Mouse (Mus musculus) G1E-ER4 (cell line): ENCODE measurements around the gene Ercc1. TPM values are rescaled to one million over a fixed set of nuclear protein-coding genes. Genes with fewer than 3 reads are reported as not detected.

ENCODE experiments used
- GATA1 ChIP-seq: IDR thresholded peaks from one replicate; pipeline ENCODE4 v1.8.0; 2012; ENCODE audit warnings: low read length, inconsistent platforms
- polyA plus RNA-seq: library from polyadenylated mRNA; stranded (reverse); fragments of >175 nt; gene quantifications from 2 replicates; pipeline ENCODE4 v1.2.3, GENCODE M21; 2012

Gene Ercc1
- polyA plus RNA-seq, 1 experiment, result 133 TPM

- no peak for TF ChIP-seq GATA1
Observed at GRCm38 (mm10) chr7:19306819-19307738, 37.5 kb upstream of the Ercc1 start.

GRCm38 (mm10) chr7:19307739-19308453 lies 36.7 kb upstream of the Ercc1 start:
- TF ChIP-seq GATA1, result no peak

- no peak for TF ChIP-seq GATA1
Observed at GRCm38 (mm10) chr7:19308454-19309277, 35.9 kb upstream of the Ercc1 start.

- no peak for TF ChIP-seq GATA1
Observed at GRCm38 (mm10) chr7:19309278-19309883, 35.2 kb upstream of the Ercc1 start.

- TF ChIP-seq GATA1, result no peak
Observed at GRCm38 (mm10) chr7:19309884-19310641, 34.5 kb upstream of the Ercc1 start, which contains the start of gene Fosb. TSS of gene Fosb (minus strand) at chr7:19310051.

- TF ChIP-seq GATA1, result no peak
Observed at GRCm38 (mm10) chr7:19311991-19312390, 32.6 kb upstream of the Ercc1 start.

GRCm38 (mm10) chr7:19314033-19314432 lies 30.5 kb upstream of the Ercc1 start:
- TF ChIP-seq GATA1, result no peak

- no peak for TF ChIP-seq GATA1
Observed at GRCm38 (mm10) chr7:19316451-19317161, 28.0 kb upstream of the Ercc1 start.

- TF ChIP-seq GATA1, result no peak
Observed at GRCm38 (mm10) chr7:19318201-19318600, 26.4 kb upstream of the Ercc1 start.

- no peak for TF ChIP-seq GATA1
Observed at GRCm38 (mm10) chr7:19318676-19319075, 25.9 kb upstream of the Ercc1 start.

- TF ChIP-seq GATA1, result no peak
Observed at GRCm38 (mm10) chr7:19319458-19319857, 25.1 kb upstream of the Ercc1 start.

GRCm38 (mm10) chr7:19319906-19320305 lies 24.7 kb upstream of the Ercc1 start:
- no peak for TF ChIP-seq GATA1

- no peak for TF ChIP-seq GATA1
Observed at GRCm38 (mm10) chr7:19320637-19321036, 23.9 kb upstream of the Ercc1 start.

- no peak for TF ChIP-seq GATA1
Observed at GRCm38 (mm10) chr7:19321464-19321863, 23.1 kb upstream of the Ercc1 start.
